Mouse (Mus musculus) T-helper 1 cell (primary cell): ENCODE measurements around the gene Gnpda2.

Experiments used
- in situ Hi-C: fragments of 300-600 bp; cut with MboI, MseI; formaldehyde crosslinking; loops from one replicate; pipeline ENCODE4 v1.15.1; 2025; ENCODE audit warnings: high pct_unique_total_duplicates

Gnpda2 gene

GRCm38 (mm10) chr5:69591640-69592461, at the start of gene Gnpda2:
TSS of gene Gnpda2 (minus strand) at chr5:69592340.
- in situ Hi-C loops, result no loop called here

GRCm38 (mm10) chr5:69634766-69635165, 42.6 kb upstream of the Gnpda2 start:
- in situ Hi-C loops, result no loop called here

GRCm38 (mm10) chr5:69620899-69621298, 28.8 kb upstream of the Gnpda2 start:
- in situ Hi-C loops, result loop anchor here (10.0 to 25.0 kb wide), 2 partner anchors 1236 to 1841 kb away; no protein-coding TSS in a partner anchor

GRCm38 (mm10) chr5:69613209-69613796, 21.2 kb upstream of the Gnpda2 start:
- in situ Hi-C loops, result loop anchor here (25.0 kb wide), 1 partner anchor 1849 kb away; no protein-coding TSS in a partner anchor

- in situ Hi-C loops, result loop anchor here (25.0 kb wide), 1 partner anchor 1861 kb away; no protein-coding TSS in a partner anchor
These were observed 8.9 kb upstream of the Gnpda2 start for GRCm38 (mm10) chr5:69601027-69601426.

- in situ Hi-C loops, result no loop called here
These were observed 34.7 kb downstream of the Gnpda2 start for GRCm38 (mm10) chr5:69557404-69557935.

- in situ Hi-C loops, result no loop called here
These were observed 35.3 kb downstream of the Gnpda2 start, which contains the start of gene Guf1 for GRCm38 (mm10) chr5:69556628-69557403. TSS of gene Guf1 (plus strand) at chr5:69556923.

- in situ Hi-C loops, result no loop called here
These were observed 49.7 kb downstream of the Gnpda2 start, which contains the start of gene Yipf7 for GRCm38 (mm10) chr5:69542489-69542888. TSS of gene Yipf7 (minus strand) at chr5:69542648.

GRCm38 (mm10) chr5:69541680-69542079, 50.5 kb downstream of the Gnpda2 start:
- in situ Hi-C loops, result no loop called here

- in situ Hi-C loops, result no loop called here
These were observed 68.2 kb downstream of the Gnpda2 start for GRCm38 (mm10) chr5:69523944-69524343.
